Mouse (Mus musculus): ENCODE data around the gene Slco2a1. TPM values are rescaled to one million over a fixed set of nuclear protein-coding genes. Genes with fewer than 3 reads are reported as not detected.

The Slco2a1 gene
- polyA plus RNA-seq (2014; fragmentation: Nextera tagmentation; extraction: Ambion mirVana): 1.7 and 2.4 TPM in 2 replicates

GRCm38 (mm10) chr9:102988462-102988861 lies at the start of gene Slco2a1:
Gene Slco2a1 (plus strand): TSS chr9:102988712.
- Histone ChIP-seq H3K9ac (ENCODE audit: low read depth, low read length) (no peak within 1 kb of the TSS), H3K4me1 (replicated peaks; ENCODE audit: control insufficient read depth, insufficient read depth, low read length) (peaks cover 3% of the 10 kb centered on the region; the same call in 1 of the 2 replicates), H3K36me3 (ENCODE audit: control insufficient read depth, insufficient read depth, low read length) (no peaks in the 10 kb centered on the region), H3K27me3 (replicated peaks; ENCODE audit: control insufficient read depth, insufficient read depth, low read length) (no peaks in the 10 kb centered on the region), H3K27ac (ENCODE audit: low read depth, low read length) (no peak within 1 kb of the TSS), H3K4me3 (ENCODE audit: low read depth, low read length) (no peak within 1 kb of the TSS), H3K4me2 (no peak within 1 kb of the TSS), H3K9me3 (ENCODE audit: control insufficient read depth, low read length) (no peaks in the 10 kb centered on the region)
- ATAC-seq (replicated peaks; ENCODE audit: low FRiP score) (no peak), DNase-seq (ENCODE audit: low spot score) (no peak)
- WGBS: 77% methylated on average over 8 of the region's 8 CpGs

- no peaks in the 10 kb centered on the region for H3K9me3 ChIP-seq (ENCODE audit: control insufficient read depth, low read length)
- WGBS: 82% methylated on average over 4 of the region's 4 CpGs
- no peak overlapping the region for H3K27ac ChIP-seq (ENCODE audit: low read depth, low read length)
- no peaks in the 10 kb centered on the region for H3K27me3 ChIP-seq (replicated peaks; ENCODE audit: control insufficient read depth, insufficient read depth, low read length)
- no peaks in the 10 kb centered on the region for H3K4me1 ChIP-seq (replicated peaks; ENCODE audit: control insufficient read depth, insufficient read depth, low read length)
- H3K9ac ChIP-seq (ENCODE audit: low read depth, low read length): no peak overlapping the region
- DNase-seq (ENCODE audit: low spot score) (no peak), ATAC-seq (replicated peaks; ENCODE audit: low FRiP score) (no peak)
- no peaks in the 10 kb centered on the region for H3K36me3 ChIP-seq (ENCODE audit: control insufficient read depth, insufficient read depth, low read length)
- no peak overlapping the region for H3K4me2 ChIP-seq
- H3K4me3 ChIP-seq (ENCODE audit: low read depth, low read length): no peak overlapping the region
Observed at GRCm38 (mm10) chr9:102942221-102942620, 46.3 kb upstream of the Slco2a1 start.

GRCm38 (mm10) chr9:102944891-102945290 lies 43.6 kb upstream of the Slco2a1 start:
- Histone ChIP-seq H3K36me3 (ENCODE audit: control insufficient read depth, insufficient read depth, low read length) (no peaks in the 10 kb centered on the region), H3K4me2 (no peak overlapping the region), H3K4me3 (ENCODE audit: low read depth, low read length) (no peak overlapping the region), H3K4me1 (replicated peaks; ENCODE audit: control insufficient read depth, insufficient read depth, low read length) (no peaks in the 10 kb centered on the region), H3K27ac (ENCODE audit: low read depth, low read length) (no peak overlapping the region), H3K9me3 (ENCODE audit: control insufficient read depth, low read length) (no peaks in the 10 kb centered on the region), H3K9ac (ENCODE audit: low read depth, low read length) (no peak overlapping the region), H3K27me3 (replicated peaks; ENCODE audit: control insufficient read depth, insufficient read depth, low read length) (no peaks in the 10 kb centered on the region)
- ATAC-seq (replicated peaks; ENCODE audit: low FRiP score): no peak
- DNase-seq (ENCODE audit: low spot score): no peak
- 84% methylated on average over 9 of the region's 9 CpGs for WGBS

GRCm38 (mm10) chr9:102946469-102947015 lies 42.0 kb upstream of the Slco2a1 start:
- Histone ChIP-seq H3K36me3 (ENCODE audit: control insufficient read depth, insufficient read depth, low read length) (no peaks in the 10 kb centered on the region), H3K9ac (ENCODE audit: low read depth, low read length) (no peak overlapping the region), H3K4me3 (ENCODE audit: low read depth, low read length) (no peak overlapping the region), H3K27me3 (replicated peaks; ENCODE audit: control insufficient read depth, insufficient read depth, low read length) (no peaks in the 10 kb centered on the region), H3K27ac (ENCODE audit: low read depth, low read length) (no peak overlapping the region), H3K4me1 (replicated peaks; ENCODE audit: control insufficient read depth, insufficient read depth, low read length) (no peaks in the 10 kb centered on the region), H3K4me2 (no peak overlapping the region), H3K9me3 (ENCODE audit: control insufficient read depth, low read length) (no peaks in the 10 kb centered on the region)
- DNase-seq (ENCODE audit: low spot score) (no peak), ATAC-seq (replicated peaks; ENCODE audit: low FRiP score) (no peak)
- WGBS: 79% methylated on average over 12 of the region's 12 CpGs

GRCm38 (mm10) chr9:102948706-102949105 lies 39.8 kb upstream of the Slco2a1 start:
- no peak overlapping the region for H3K27ac ChIP-seq (ENCODE audit: low read depth, low read length)
- no peak for ATAC-seq (replicated peaks; ENCODE audit: low FRiP score)
- no peaks in the 10 kb centered on the region for H3K9me3 ChIP-seq (ENCODE audit: control insufficient read depth, low read length)
- no peak overlapping the region for H3K9ac ChIP-seq (ENCODE audit: low read depth, low read length)
- H3K4me1 ChIP-seq (replicated peaks; ENCODE audit: control insufficient read depth, insufficient read depth, low read length): no peaks in the 10 kb centered on the region
- H3K36me3 ChIP-seq (ENCODE audit: control insufficient read depth, insufficient read depth, low read length): no peaks in the 10 kb centered on the region
- H3K4me3 ChIP-seq (ENCODE audit: low read depth, low read length): no peak overlapping the region
- no peak for DNase-seq (ENCODE audit: low spot score)
- no peak overlapping the region for H3K4me2 ChIP-seq
- 63% methylated on average over 5 of the region's 5 CpGs for WGBS
- H3K27me3 ChIP-seq (replicated peaks; ENCODE audit: control insufficient read depth, insufficient read depth, low read length): no peaks in the 10 kb centered on the region

GRCm38 (mm10) chr9:102951091-102951994 lies 37.2 kb upstream of the Slco2a1 start:
- no peak for ATAC-seq (replicated peaks; ENCODE audit: low FRiP score)
- WGBS: 81% methylated on average over 9 of the region's 9 CpGs
- H3K27me3 ChIP-seq (replicated peaks; ENCODE audit: control insufficient read depth, insufficient read depth, low read length): no peaks in the 10 kb centered on the region

GRCm38 (mm10) chr9:102955866-102956265 lies 32.6 kb upstream of the Slco2a1 start:
- Histone ChIP-seq H3K9ac (ENCODE audit: low read depth, low read length) (no peak overlapping the region), H3K27ac (ENCODE audit: low read depth, low read length) (no peak overlapping the region), H3K9me3 (ENCODE audit: control insufficient read depth, low read length) (no peaks in the 10 kb centered on the region), H3K4me2 (no peak overlapping the region), H3K36me3 (ENCODE audit: control insufficient read depth, insufficient read depth, low read length) (no peaks in the 10 kb centered on the region), H3K4me1 (replicated peaks; ENCODE audit: control insufficient read depth, insufficient read depth, low read length) (no peaks in the 10 kb centered on the region), H3K4me3 (ENCODE audit: low read depth, low read length) (no peak overlapping the region), H3K27me3 (replicated peaks; ENCODE audit: control insufficient read depth, insufficient read depth, low read length) (no peaks in the 10 kb centered on the region)
- 71% methylated on average over 3 of the region's 3 CpGs for WGBS
- ATAC-seq (replicated peaks; ENCODE audit: low FRiP score) (no peak), DNase-seq (ENCODE audit: low spot score) (no peak)

More at GRCm38 (mm10) chr9:102951091-102951994, 37.2 kb upstream of the Slco2a1 start:
- Histone ChIP-seq H3K4me3 (ENCODE audit: low read depth, low read length) (no peak overlapping the region), H3K36me3 (ENCODE audit: control insufficient read depth, insufficient read depth, low read length) (no peaks in the 10 kb centered on the region), H3K27ac (ENCODE audit: low read depth, low read length) (no peak overlapping the region), H3K9ac (ENCODE audit: low read depth, low read length) (no peak overlapping the region), H3K9me3 (ENCODE audit: control insufficient read depth, low read length) (no peaks in the 10 kb centered on the region), H3K4me1 (replicated peaks; ENCODE audit: control insufficient read depth, insufficient read depth, low read length) (no peaks in the 10 kb centered on the region), H3K4me2 (no peak overlapping the region)
- no peak for DNase-seq (ENCODE audit: low spot score)

GRCm38 (mm10) chr9:102958703-102959102 lies 29.8 kb upstream of the Slco2a1 start:
- DNase-seq (ENCODE audit: low spot score): no peak
- no peak overlapping the region for H3K4me2 ChIP-seq

More at GRCm38 (mm10) chr9:102958703-102959102, 29.8 kb upstream of the Slco2a1 start:
- Histone ChIP-seq H3K27ac (ENCODE audit: low read depth, low read length) (no peak overlapping the region), H3K27me3 (replicated peaks; ENCODE audit: control insufficient read depth, insufficient read depth, low read length) (no peaks in the 10 kb centered on the region), H3K4me3 (ENCODE audit: low read depth, low read length) (no peak overlapping the region), H3K9ac (ENCODE audit: low read depth, low read length) (no peak overlapping the region), H3K4me1 (replicated peaks; ENCODE audit: control insufficient read depth, insufficient read depth, low read length) (no peaks in the 10 kb centered on the region), H3K36me3 (ENCODE audit: control insufficient read depth, insufficient read depth, low read length) (no peaks in the 10 kb centered on the region), H3K9me3 (ENCODE audit: control insufficient read depth, low read length) (no peaks in the 10 kb centered on the region)
- ATAC-seq (replicated peaks; ENCODE audit: low FRiP score): no peak
- 72% methylated on average over 6 of the region's 6 CpGs for WGBS

Data from liver, embryonic 11.5 days (tissue).